Mouse (Mus musculus) kidney, adult 2 months (tissue): ENCODE measurements around the gene Col7a1.

ENCODE experiments used
- CTCF ChIP-seq: fragments of 200-500 bp; conservative IDR thresholded peaks from 2 replicates; pipeline ENCODE4 v1.5.1; 2011; ENCODE audit warnings: low read depth, mild to moderate bottlenecking, control low read depth, low read length, moderate library complexity, mixed read lengths; ENCODE audit not compliant: insufficient read depth, insufficient read length
- POLR2A ChIP-seq: fragments of 200-500 bp; IDR thresholded peaks from one replicate; pipeline ENCODE4 v1.6.1; 2011; ENCODE audit warnings: low read depth, low read length, control low read depth

GRCm38 (mm10) chr9:108949231-108949966 lies 4.0 kb upstream of the Col7a1 start:
- no peak for TF ChIP-seq POLR2A
- no peak for TF ChIP-seq CTCF
